ENCODE assay signal across 17 mouse cellular contexts in genomic region chr2:157703155-157703554, GRCm38 (mm10). TPM values are rescaled to one million over a fixed set of nuclear protein-coding genes. Genes with fewer than 3 reads are reported as not detected.
A peak's percentile ranks its signal among the peaks of the same experiment; 100 is the strongest.
DNase-seq lines count a peak whose midpoint lies in the region; ATAC-seq lines count a peak whose summit lies in the region.
"Had no signal": no experiment of that assay in that cellular context is flagged by ENCODE, and none has a peak within 500 bp of the region (broad histone marks: within the 10 kb centered on the region; RNA-seq: fewer than 3 reads in every experiment).

No protein-coding gene starts in this region.

- peak; percentile 43; the same call in 1 of the 2 replicates for ATAC-seq in forebrain, embryonic 14.5 days
- no peak for ATAC-seq in hindbrain, embryonic 16.5 days
- no peak for ATAC-seq in neural tube, embryonic 14.5 days (ENCODE audit: low read depth)
- ATAC-seq in activated CD4-positive, CD25-positive, alpha-beta regulatory T cell, adult 4 months: no peak
- ATAC-seq: intestine, postnatal 0 days; liver, embryonic 12.5 days had no signal

- H3K4me3 ChIP-seq in forebrain, embryonic 14.5 days (ENCODE audit: low read depth, low read length): no peak overlapping the region
- H3K4me3 ChIP-seq in hindbrain, embryonic 16.5 days (ENCODE audit: low read length): no peak overlapping the region
- H3K4me3 ChIP-seq in neural tube, embryonic 14.5 days (ENCODE audit: low read depth, low read length): no peak overlapping the region
- H3K4me3 ChIP-seq: limb, embryonic 10.5 days; liver, embryonic 12.5 days; lung, embryonic 15.5 days had no signal

- no peaks in the 10 kb centered on the region for H3K27me3 ChIP-seq in forebrain, embryonic 14.5 days (replicated peaks; ENCODE audit: control insufficient read depth, insufficient read depth, low read length)
- no peaks in the 10 kb centered on the region for H3K27me3 ChIP-seq in hindbrain, embryonic 16.5 days (replicated peaks; ENCODE audit: control insufficient read depth, insufficient read depth, low read length)
- H3K27me3 ChIP-seq in neural tube, embryonic 14.5 days (ENCODE audit: control insufficient read depth, insufficient read depth, low read length): no peaks in the 10 kb centered on the region

- 4% methylated on average over 8 of the region's 8 CpGs for WGBS in forebrain, embryonic 14.5 days
- WGBS in hindbrain, embryonic 16.5 days: 11% methylated on average over 8 of the region's 8 CpGs
- WGBS in neural tube, embryonic 14.5 days: 13% methylated on average over 8 of the region's 8 CpGs

- H3K27ac ChIP-seq in forebrain, embryonic 14.5 days (ENCODE audit: low read depth, low read length): peak overlapping the region; percentile 16; the same call in 1 of the 2 replicates
- H3K27ac ChIP-seq in hindbrain, embryonic 16.5 days (ENCODE audit: low read depth, low read length): peak overlapping the region; percentile 9; the same call in 1 of the 2 replicates
- H3K27ac ChIP-seq in neural tube, embryonic 14.5 days (ENCODE audit: low read depth, low read length): peak overlapping the region; percentile 66
- H3K27ac ChIP-seq: limb, embryonic 10.5 days; liver, embryonic 12.5 days; lung, embryonic 15.5 days had no signal

- peaks cover 30% of the 10 kb centered on the region for H3K4me1 ChIP-seq in forebrain, embryonic 14.5 days (ENCODE audit: control insufficient read depth, insufficient read depth, low read length)
- H3K4me1 ChIP-seq in hindbrain, embryonic 16.5 days (ENCODE audit: control insufficient read depth, insufficient read depth, low read depth, low read length): peaks cover 20% of the 10 kb centered on the region
- H3K4me1 ChIP-seq in neural tube, embryonic 14.5 days (ENCODE audit: control insufficient read depth, insufficient read depth, low read length): peaks cover 28% of the 10 kb centered on the region
- H3K4me1 ChIP-seq: liver, embryonic 12.5 days had no signal

- intact Hi-C loops in left cerebral cortex, postnatal 25 days (cut with DNase I): no loop called here
- intact Hi-C loops in gastrocnemius, postnatal 36 days (cut with DNase I): no loop called here

- DNase-seq in left cerebral cortex, postnatal 25 days (ENCODE audit: low spot score in 2 of 2): peak; percentile 9 to 27
- DNase-seq in left cerebral cortex, adult 9 months (ENCODE audit: low spot score in 2 of 2): no peak
- DNase-seq in forebrain, embryonic 14.5 days (ENCODE audit: low spot score): peak; percentile 66
- DNase-seq in gastrocnemius, postnatal 36 days: no peak
- DNase-seq: adrenal gland, adult 2 months; cerebellum, adult 8-10 months; gastrocnemius, postnatal 14 days; kidney, postnatal 25 days; layer of hippocampus, adult 9-11 months had no signal

- H3K9me3 ChIP-seq in forebrain, embryonic 14.5 days (replicated peaks; ENCODE audit: control insufficient read depth, low read length): no peaks in the 10 kb centered on the region
- H3K9me3 ChIP-seq in hindbrain, embryonic 16.5 days (ENCODE audit: control insufficient read depth, low read length): no peaks in the 10 kb centered on the region
- no peaks in the 10 kb centered on the region for H3K9me3 ChIP-seq in neural tube, embryonic 14.5 days (ENCODE audit: control insufficient read depth, low read length)
- H3K9me3 ChIP-seq: limb, embryonic 10.5 days; liver, embryonic 12.5 days; lung, embryonic 15.5 days had no signal

- H3K4me2 ChIP-seq in forebrain, embryonic 14.5 days (ENCODE audit: low read length): no peak overlapping the region
- H3K4me2 ChIP-seq in hindbrain, embryonic 16.5 days (ENCODE audit: low read length): no peak overlapping the region
- H3K4me2 ChIP-seq in neural tube, embryonic 14.5 days (ENCODE audit: low read depth, low read length): no peak overlapping the region
- H3K4me2 ChIP-seq: heart, embryonic 11.5 days; liver, embryonic 12.5 days; lung, embryonic 15.5 days had no signal

- H3K9ac ChIP-seq in forebrain, embryonic 14.5 days (ENCODE audit: low read length): no peak overlapping the region
- H3K9ac ChIP-seq in hindbrain, embryonic 16.5 days (ENCODE audit: low read depth, low read length): no peak overlapping the region
- H3K9ac ChIP-seq in neural tube, embryonic 14.5 days (replicated peaks; ENCODE audit: low read depth, low read length): no peak overlapping the region
- H3K9ac ChIP-seq: liver, embryonic 12.5 days; lung, embryonic 15.5 days had no signal

- H3K36me3 ChIP-seq in forebrain, embryonic 14.5 days (ENCODE audit: control insufficient read depth, insufficient read depth, low read length): no peaks in the 10 kb centered on the region
- no peaks in the 10 kb centered on the region for H3K36me3 ChIP-seq in hindbrain, embryonic 16.5 days (ENCODE audit: control insufficient read depth, insufficient read depth, low read length)
- H3K36me3 ChIP-seq in neural tube, embryonic 14.5 days (ENCODE audit: control insufficient read depth, insufficient read depth, low read length): no peaks in the 10 kb centered on the region
- H3K36me3 ChIP-seq: limb, embryonic 10.5 days; liver, embryonic 12.5 days; lung, embryonic 15.5 days had no signal

RNA-seq across cellular contexts. Expression of gene Ctnnbl1, which starts 34.0 kb away (rescaled TPM):
- total RNA-seq in left cerebral cortex, postnatal 25 days (2021): 10 to 100 TPM; 29.1 to 29.4 TPM
- polyA plus RNA-seq in forebrain, embryonic 14.5 days (2014; fragmentation: Nextera tagmentation; extraction: Ambion mirVana): 86.7 and 89.4 TPM in 2 replicates
- 53.0 and 58.8 TPM in 2 replicates for polyA plus RNA-seq in hindbrain, embryonic 16.5 days (2015; fragmentation: Nextera tagmentation; extraction: Ambion mirVana)
- polyA plus RNA-seq in neural tube, embryonic 14.5 days (2014; fragmentation: Nextera tagmentation; extraction: Ambion mirVana): 59.4 and 65.6 TPM in 2 replicates
- total RNA-seq in gastrocnemius, postnatal 36 days (2021): 1 to 10 TPM; 5.9 to 7.9 TPM
- 10 to 100 TPM; 64.0 to 74.3 TPM for polyA plus RNA-seq in activated CD4-positive, CD25-positive, alpha-beta regulatory T cell, adult 4 months (2017; shearing (Covaris generic))

Comparison
In these comparisons a context has a peak if more than half of its experiments do, and no peak if none do; other contexts are left out.
1. DNase-seq: peak in left cerebral cortex, postnatal 25 days (2 of 2) and forebrain, embryonic 14.5 days (single experiment); none in left cerebral cortex, adult 9 months (0 of 2) and gastrocnemius, postnatal 36 days (0 of 2).
2. H3K27ac ChIP-seq: peak in every context shown above with its lines; median percentile 66 in neural tube, embryonic 14.5 days; 16 in forebrain, embryonic 14.5 days; 9 in hindbrain, embryonic 16.5 days.